Mouse (Mus musculus): ENCODE data around the gene Itpr1.

The Itpr1 gene

GRCm38 (mm10) chr6:108465159-108465558, 252.3 kb downstream of the Itpr1 start:
- no peak for DNase-seq (ENCODE audit: low read depth, low spot score)

- no peak for DNase-seq (ENCODE audit: low read depth, low spot score)
Measured at GRCm38 (mm10) chr6:108466061-108466531, 253.2 kb downstream of the Itpr1 start.

GRCm38 (mm10) chr6:108467597-108467996, 254.7 kb downstream of the Itpr1 start:
- no peak for DNase-seq (ENCODE audit: low read depth, low spot score)

- DNase-seq (ENCODE audit: low read depth, low spot score), result no peak
Measured at GRCm38 (mm10) chr6:108468226-108468825, 255.4 kb downstream of the Itpr1 start.

- DNase-seq (ENCODE audit: low read depth, low spot score), result no peak
Measured at GRCm38 (mm10) chr6:108471878-108472277, 259.0 kb downstream of the Itpr1 start.

- no peak for DNase-seq (ENCODE audit: low read depth, low spot score)
Measured at GRCm38 (mm10) chr6:108472748-108473147, 259.9 kb downstream of the Itpr1 start.

GRCm38 (mm10) chr6:108476797-108477235, 263.9 kb downstream of the Itpr1 start:
- DNase-seq (ENCODE audit: low read depth, low spot score), result no peak

- DNase-seq (ENCODE audit: low read depth, low spot score), result no peak
Measured at GRCm38 (mm10) chr6:108477602-108478001, 264.7 kb downstream of the Itpr1 start.

- no peak for DNase-seq (ENCODE audit: low read depth, low spot score)
Measured at GRCm38 (mm10) chr6:108481190-108481589, 268.3 kb downstream of the Itpr1 start.

GRCm38 (mm10) chr6:108482464-108482863, 269.6 kb downstream of the Itpr1 start:
- no peak for DNase-seq (ENCODE audit: low read depth, low spot score)

GRCm38 (mm10) chr6:108486212-108486992, 273.5 kb downstream of the Itpr1 start:
- DNase-seq (ENCODE audit: low read depth, low spot score), result no peak

- DNase-seq (ENCODE audit: low read depth, low spot score), result no peak
Measured at GRCm38 (mm10) chr6:108487300-108487835, 274.5 kb downstream of the Itpr1 start.

- no peak for DNase-seq (ENCODE audit: low read depth, low spot score)
Measured at GRCm38 (mm10) chr6:108488250-108488649, 275.4 kb downstream of the Itpr1 start.

- no peak for DNase-seq (ENCODE audit: low read depth, low spot score)
Measured at GRCm38 (mm10) chr6:108491969-108492368, 279.1 kb downstream of the Itpr1 start.

GRCm38 (mm10) chr6:108493753-108494152, 280.9 kb downstream of the Itpr1 start:
- no peak for DNase-seq (ENCODE audit: low read depth, low spot score)

GRCm38 (mm10) chr6:108494185-108494804, 281.4 kb downstream of the Itpr1 start:
- DNase-seq (ENCODE audit: low read depth, low spot score), result no peak

GRCm38 (mm10) chr6:108494994-108495393, 282.1 kb downstream of the Itpr1 start:
- no peak for DNase-seq (ENCODE audit: low read depth, low spot score)

- DNase-seq (ENCODE audit: low read depth, low spot score), result no peak
Measured at GRCm38 (mm10) chr6:108498070-108498469, 285.2 kb downstream of the Itpr1 start.

GRCm38 (mm10) chr6:108503651-108504050, 290.8 kb downstream of the Itpr1 start:
- no peak for DNase-seq (ENCODE audit: low read depth, low spot score)

GRCm38 (mm10) chr6:108504717-108505116, 291.8 kb downstream of the Itpr1 start:
- DNase-seq (ENCODE audit: low read depth, low spot score), result peak; percentile 89

GRCm38 (mm10) chr6:108506161-108506560, 293.3 kb downstream of the Itpr1 start:
- DNase-seq (ENCODE audit: low read depth, low spot score), result no peak

- no peak for DNase-seq (ENCODE audit: low read depth, low spot score)
Measured at GRCm38 (mm10) chr6:108507337-108507736, 294.4 kb downstream of the Itpr1 start.
